18 mouse cellular contexts compared by ENCODE assay signal in the genomic region with DNA sequence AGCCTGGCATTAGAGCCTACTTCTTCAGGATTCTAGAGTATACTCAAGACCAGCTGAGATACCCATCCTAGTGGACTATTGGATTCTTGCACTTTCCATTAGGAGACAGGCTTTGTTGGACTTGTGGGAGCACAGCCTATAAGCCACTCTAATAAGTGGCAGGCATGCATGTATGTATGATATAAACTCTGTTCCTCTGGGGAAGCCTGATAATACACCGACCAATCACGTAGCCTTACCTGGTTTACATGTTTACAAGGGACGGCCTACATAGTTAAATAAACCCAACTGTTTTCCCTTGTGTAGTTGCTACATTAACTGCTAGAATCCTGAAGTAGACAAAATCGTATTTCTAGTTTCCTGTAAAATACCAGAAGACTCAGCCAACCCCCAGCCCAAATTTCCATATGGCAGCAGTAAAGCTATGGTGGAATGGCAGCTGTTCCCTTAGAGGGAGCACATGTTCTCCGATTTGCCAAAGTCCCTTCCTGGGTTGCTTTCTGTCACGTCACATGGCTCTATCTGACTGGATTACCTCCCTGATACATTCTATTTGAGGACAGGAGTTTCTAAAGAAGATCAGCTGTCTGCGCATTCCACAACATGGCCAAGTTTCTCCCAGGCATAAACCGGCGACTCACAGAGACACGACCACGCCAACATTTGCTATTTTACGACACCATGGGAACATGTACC. TPM values are rescaled to one million over a fixed set of nuclear protein-coding genes. Genes with fewer than 3 reads are reported as not detected.
DNase-seq lines count a peak whose midpoint lies in the region; ATAC-seq lines count a peak whose summit lies in the region.
"Had no signal": no experiment of that assay in that cellular context is flagged by ENCODE, and none has a peak within 500 bp of the region (broad histone marks: within the 10 kb centered on the region; RNA-seq: fewer than 3 reads in every experiment).

No protein-coding gene starts in this region.

- no peak for DNase-seq in forebrain, embryonic 10.5 days (ENCODE audit: extremely low spot score, low spot score)
- DNase-seq in right cerebral cortex, postnatal 10 days (ENCODE audit: low spot score in 2 of 2) = peak; percentile 57 to 70
- no peak for DNase-seq in right cerebral cortex, postnatal 25 days
- DNase-seq in layer of hippocampus, postnatal 36 days = peak; percentile 54 to 55
- DNase-seq in embryo, embryonic 10 days (ENCODE audit: low spot score) = no peak
- DNase-seq in thymus, postnatal 25 days = no peak
- DNase-seq: cerebellum, adult 18-20 months; lung, postnatal 36 days; right cerebral cortex, adult 18-20 months had no signal

- WGBS in forebrain, embryonic 15.5 days = 73% methylated on average over 12 of the region's 12 CpGs
- WGBS in forebrain, embryonic 10.5 days = 92% methylated on average over 12 of the region's 12 CpGs

- H3K9me3 ChIP-seq in forebrain, embryonic 15.5 days = no peaks in the 10 kb centered on the region
- H3K9me3 ChIP-seq in forebrain, embryonic 10.5 days = no peaks in the 10 kb centered on the region
- H3K9me3 ChIP-seq: embryonic facial prominence, embryonic 15.5 days; heart, embryonic 15.5 days; hindbrain, embryonic 12.5 days; intestine, embryonic 15.5 days; kidney, embryonic 15.5 days; midbrain, embryonic 12.5 days had no signal

- no peak overlapping the region for H3K4me2 ChIP-seq in forebrain, embryonic 15.5 days (replicated peaks)
- H3K4me2 ChIP-seq: embryonic facial prominence, embryonic 15.5 days; heart, embryonic 15.5 days; hindbrain, embryonic 12.5 days; intestine, embryonic 15.5 days; kidney, embryonic 15.5 days; midbrain, embryonic 12.5 days had no signal

- H3K27me3 ChIP-seq in forebrain, embryonic 15.5 days = no peaks in the 10 kb centered on the region
- no peaks in the 10 kb centered on the region for H3K27me3 ChIP-seq in forebrain, embryonic 10.5 days (ENCODE audit: poor library complexity, severe bottlenecking)
- H3K27me3 ChIP-seq: embryonic facial prominence, embryonic 15.5 days; heart, embryonic 15.5 days; hindbrain, embryonic 12.5 days; intestine, embryonic 15.5 days; kidney, embryonic 15.5 days; midbrain, embryonic 12.5 days had no signal

- ATAC-seq in forebrain, embryonic 15.5 days (replicated peaks) = peak; percentile 55; the same call in 1 of the 2 replicates
- ATAC-seq in megakaryocyte-erythroid progenitor cell, adult 5-6 weeks (replicated peaks; ENCODE audit: low FRiP score, low TSS enrichment, poor library complexity, severe bottlenecking) = peak; percentile 78
- ATAC-seq: intestine, embryonic 15.5 days had no signal

- no peak overlapping the region for H3K9ac ChIP-seq in forebrain, embryonic 15.5 days (replicated peaks)
- H3K9ac ChIP-seq: embryonic facial prominence, embryonic 15.5 days; heart, embryonic 15.5 days; hindbrain, embryonic 12.5 days; intestine, embryonic 15.5 days; kidney, embryonic 15.5 days; midbrain, embryonic 12.5 days had no signal

- H3K4me1 ChIP-seq in forebrain, embryonic 15.5 days = peaks cover 18% of the 10 kb centered on the region
- H3K4me1 ChIP-seq in forebrain, embryonic 10.5 days = no peaks in the 10 kb centered on the region
- H3K4me1 ChIP-seq: hindbrain, embryonic 12.5 days; intestine, embryonic 15.5 days; kidney, embryonic 15.5 days; midbrain, embryonic 12.5 days had no signal

- H3K36me3 ChIP-seq in forebrain, embryonic 15.5 days = peaks cover 5% of the 10 kb centered on the region; the same call in 1 of the 2 replicates
- H3K36me3 ChIP-seq in forebrain, embryonic 10.5 days (replicated peaks) = peaks cover 4% of the 10 kb centered on the region
- H3K36me3 ChIP-seq: embryonic facial prominence, embryonic 15.5 days; heart, embryonic 15.5 days; intestine, embryonic 15.5 days; kidney, embryonic 15.5 days had no signal

- peak overlapping the region; percentile 58 for H3K27ac ChIP-seq in forebrain, embryonic 15.5 days (replicated peaks)
- no peak overlapping the region for H3K27ac ChIP-seq in forebrain, embryonic 10.5 days
- H3K27ac ChIP-seq: embryonic facial prominence, embryonic 15.5 days; heart, embryonic 15.5 days; hindbrain, embryonic 12.5 days; intestine, embryonic 15.5 days; kidney, embryonic 15.5 days; midbrain, embryonic 12.5 days had no signal

- H3K4me3 ChIP-seq in forebrain, embryonic 15.5 days = no peak overlapping the region
- H3K4me3 ChIP-seq in forebrain, embryonic 10.5 days = no peak overlapping the region
- H3K4me3 ChIP-seq: embryonic facial prominence, embryonic 15.5 days; heart, embryonic 15.5 days; hindbrain, embryonic 12.5 days; intestine, embryonic 15.5 days; kidney, embryonic 15.5 days; midbrain, embryonic 12.5 days; myocyte had no signal

RNA-seq across cellular contexts. Expression of a gene that starts 15.3 kb away (rescaled TPM):
- 85.6 and 87.7 TPM in 2 replicates for polyA plus RNA-seq in forebrain, embryonic 15.5 days (2015; fragmentation: Nextera tagmentation; extraction: Ambion mirVana)
- polyA plus RNA-seq in forebrain, embryonic 10.5 days (2016; fragmentation: Nextera tagmentation; extraction: Ambion mirVana) = 69.6 and 70.4 TPM in 2 replicates
- 10 to 100 TPM; 24.8 to 27.8 TPM for total RNA-seq in layer of hippocampus, postnatal 36 days (2021)
- total RNA-seq in megakaryocyte-erythroid progenitor cell, adult 5-6 weeks (2014; fragmentation: Nextera tagmentation) = 34.8 and 37.9 TPM in 2 replicates
- 39.8 and 50.5 TPM in 2 replicates for total RNA-seq in megakaryocyte-erythroid progenitor cell, adult 5-6 weeks (2017)

Comparison
In these comparisons a context has a peak if more than half of its experiments do, and no peak if none do; other contexts are left out.
1. DNase-seq: peak in right cerebral cortex, postnatal 10 days (2 of 2) and layer of hippocampus, postnatal 36 days (2 of 2); none in forebrain, embryonic 10.5 days (single experiment), right cerebral cortex, postnatal 25 days (single experiment), embryo, embryonic 10 days (single experiment) and thymus, postnatal 25 days (single experiment).